ENCODE assay signal across 10 mouse cellular contexts in genomic region chr8:85171291-85171690, GRCm38 (mm10). TPM values are rescaled to one million over a fixed set of nuclear protein-coding genes. Genes with fewer than 3 reads are reported as not detected.
DNase-seq lines count a peak whose midpoint lies in the region; ATAC-seq lines count a peak whose summit lies in the region.
"Had no signal": no experiment of that assay in that cellular context is flagged by ENCODE, and none has a peak within 500 bp of the region (broad histone marks: within the 10 kb centered on the region; RNA-seq: fewer than 3 reads in every experiment).

No protein-coding gene starts in this region.

- ATAC-seq in embryonic facial prominence, embryonic 11.5 days (replicated peaks; ENCODE audit: insufficient number of reproducible peaks, low FRiP score, low TSS enrichment, low read depth) = no peak

- no peak overlapping the region for H3K9ac ChIP-seq in embryonic facial prominence, embryonic 11.5 days (replicated peaks; ENCODE audit: low read length)
- H3K9ac ChIP-seq: limb, embryonic 15.5 days had no signal

- no peaks in the 10 kb centered on the region for H3K36me3 ChIP-seq in embryonic facial prominence, embryonic 11.5 days (replicated peaks; ENCODE audit: control insufficient read depth, insufficient read depth, low read depth, low read length)
- H3K36me3 ChIP-seq: limb, embryonic 15.5 days had no signal

- H3K27me3 ChIP-seq in embryonic facial prominence, embryonic 11.5 days (ENCODE audit: control insufficient read depth, insufficient read depth, low read length) = no peaks in the 10 kb centered on the region
- H3K27me3 ChIP-seq: limb, embryonic 15.5 days had no signal

- no peak overlapping the region for H3K4me2 ChIP-seq in embryonic facial prominence, embryonic 11.5 days (ENCODE audit: low read depth, low read length)
- H3K4me2 ChIP-seq: limb, embryonic 15.5 days had no signal

- H3K4me1 ChIP-seq in embryonic facial prominence, embryonic 11.5 days (ENCODE audit: control insufficient read depth, insufficient read depth, low read length) = no peaks in the 10 kb centered on the region
- H3K4me1 ChIP-seq: limb, embryonic 15.5 days had no signal

- H3K9me3 ChIP-seq in embryonic facial prominence, embryonic 11.5 days (replicated peaks; ENCODE audit: control insufficient read depth, low read length) = no peaks in the 10 kb centered on the region
- H3K9me3 ChIP-seq: limb, embryonic 15.5 days had no signal

- H3K27ac ChIP-seq in embryonic facial prominence, embryonic 11.5 days (replicated peaks; ENCODE audit: low read depth, low read length) = no peak overlapping the region
- H3K27ac ChIP-seq: limb, embryonic 15.5 days had no signal

- H3K4me3 ChIP-seq in embryonic facial prominence, embryonic 11.5 days (ENCODE audit: low read depth, low read length) = no peak overlapping the region
- H3K4me3 ChIP-seq: limb, embryonic 15.5 days had no signal

- 27% methylated on average over 14 of the region's 14 CpGs for WGBS in embryonic facial prominence, embryonic 11.5 days

- DNase-seq in gastrocnemius, adult 18-20 months (ENCODE audit: low spot score) = peak; percentile 18
- no peak for DNase-seq in gastrocnemius, adult 8-10 months (ENCODE audit: low spot score in 2 of 2)
- peak; percentile 57 for DNase-seq in A20 (ENCODE audit: low read depth, low spot score)
- peak; percentile 70 for DNase-seq in adrenal gland, postnatal 14 days
- DNase-seq in embryonic facial prominence, embryonic 11.5 days (ENCODE audit: low spot score) = peak; percentile 66
- peak; percentile 13 to 48 for DNase-seq in layer of hippocampus, adult 8-10 months (ENCODE audit: low spot score in 2 of 2)
- peak; percentile 68 for DNase-seq in lung, postnatal 10 days
- DNase-seq in testis, postnatal 10 days (ENCODE audit: low spot score) = peak; percentile 56

RNA-seq across cellular contexts. Expression of gene Cks1brt, which starts 19.6 kb away (rescaled TPM):
- total RNA-seq in gastrocnemius, adult 18-20 months (2021) = not detected
- total RNA-seq in gastrocnemius, adult 8-10 months (2022) = not detected
- total RNA-seq in adrenal gland, postnatal 14 days (2021) = not detected in 2 replicates
- polyA plus RNA-seq in embryonic facial prominence, embryonic 11.5 days (2014; fragmentation: Nextera tagmentation; extraction: Ambion mirVana) = not detected in 2 replicates
- total RNA-seq in layer of hippocampus, adult 8-10 months (2022) = not detected
- polyA plus RNA-seq: limb, embryonic 15.5 days; stomach, embryonic 16.5 days had no signal

RNA-seq across cellular contexts. Expression of gene Zfp791, which starts 48.4 kb away (rescaled TPM):
- total RNA-seq in gastrocnemius, adult 18-20 months (2021) = 1 to 10 TPM; 1.0 to 1.1 TPM
- total RNA-seq in gastrocnemius, adult 8-10 months (2022) = 1 to 10 TPM in 2 of 4 experiments, under 1 TPM in 2; 0.51 to 1.4 (median 0.90) TPM
- 2.0 and 2.8 TPM in 2 replicates for total RNA-seq in adrenal gland, postnatal 14 days (2021)
- polyA plus RNA-seq in embryonic facial prominence, embryonic 11.5 days (2014; fragmentation: Nextera tagmentation; extraction: Ambion mirVana) = 1.8 and 2.0 TPM in 2 replicates
- total RNA-seq in layer of hippocampus, adult 8-10 months (2022) = 1 to 10 TPM; 6.1 to 8.9 (median 8.5) TPM

RNA-seq across cellular contexts. Expression of gene Olfr371, which starts 54.5 kb away (rescaled TPM):
- not detected for total RNA-seq in gastrocnemius, adult 18-20 months (2021)
- not detected for total RNA-seq in gastrocnemius, adult 8-10 months (2022)
- not detected in 2 replicates for total RNA-seq in adrenal gland, postnatal 14 days (2021)
- polyA plus RNA-seq in embryonic facial prominence, embryonic 11.5 days (2014; fragmentation: Nextera tagmentation; extraction: Ambion mirVana) = not detected in 2 replicates
- total RNA-seq in layer of hippocampus, adult 8-10 months (2022) = not detected
- polyA plus RNA-seq: limb, embryonic 15.5 days; stomach, embryonic 16.5 days had no signal

Comparison
In these comparisons a context has a peak if more than half of its experiments do, and no peak if none do; other contexts are left out.
1. DNase-seq: peak in gastrocnemius, adult 18-20 months (single experiment), A20 (single experiment), adrenal gland, postnatal 14 days (single experiment), embryonic facial prominence, embryonic 11.5 days (single experiment), layer of hippocampus, adult 8-10 months (2 of 2), lung, postnatal 10 days (single experiment) and testis, postnatal 10 days (single experiment); none in gastrocnemius, adult 8-10 months (0 of 2).